Mouse (Mus musculus) neural tube, embryonic 11.5 days (tissue): Measurements from ENCODE around the gene Il17rd. TPM values are rescaled to one million over a fixed set of nuclear protein-coding genes. Genes with fewer than 3 reads are reported as not detected.
A peak's percentile ranks its signal among the peaks of the same experiment; 100 is the strongest.

Experiments used
- ATAC-seq: fragments of 200-750 bp; cut with Nextera tagmentation; 2 replicates; pipeline ENCODE4 v1.8.0; 2017; ENCODE audit warnings: moderate number of reproducible peaks, mild to moderate bottlenecking, moderate TSS enrichment, moderate library complexity; ENCODE audit not compliant: insufficient read depth, low FRiP score, low TSS enrichment
- DNase-seq: peaks from one replicate; pipeline ENCODE4 v3.0.0-alpha.2; 2015; ENCODE audit warnings: low spot score
- H3K27ac ChIP-seq: fragments of 300-500 bp; sonication (generic); 2 replicates; pipeline ENCODE4 v1.5.1; 2014; ENCODE audit warnings: low read depth, mild to moderate bottlenecking, low read length
- H3K27me3 ChIP-seq: fragments of 300-500 bp; sonication (generic); 2 replicates; pipeline ENCODE4 v1.6.1; 2014; ENCODE audit warnings: mild to moderate bottlenecking, low read length, mixed read lengths; ENCODE audit not compliant: control insufficient read depth, insufficient read depth
- H3K36me3 ChIP-seq: fragments of 300-500 bp; sonication (generic); 2 replicates; pipeline ENCODE4 v1.6.1; 2014; ENCODE audit warnings: mild to moderate bottlenecking, low read length, moderate library complexity, mixed read lengths; ENCODE audit not compliant: control insufficient read depth, insufficient read depth
- H3K4me1 ChIP-seq: fragments of 300-500 bp; sonication (generic); 2 replicates; pipeline ENCODE4 v1.6.1; 2014; ENCODE audit warnings: low read length, mixed read lengths; ENCODE audit not compliant: control insufficient read depth, insufficient read depth
- H3K4me2 ChIP-seq: fragments of 300-500 bp; sonication (generic); 2 replicates; pipeline ENCODE4 v1.6.1; 2014; ENCODE audit warnings: low read depth, mild to moderate bottlenecking, moderate library complexity
- H3K4me3 ChIP-seq: fragments of 300-500 bp; sonication (generic); 2 replicates; pipeline ENCODE4 v1.5.1; 2014; ENCODE audit warnings: low read depth, low read length
- H3K9ac ChIP-seq: fragments of 300-500 bp; sonication (generic); 2 replicates; pipeline ENCODE4 v1.6.1; 2014; ENCODE audit warnings: mild to moderate bottlenecking, low read length
- H3K9me3 ChIP-seq: fragments of 300-500 bp; sonication (generic); 2 replicates; pipeline ENCODE4 v1.6.1; 2016; ENCODE audit warnings: low read length; ENCODE audit not compliant: control insufficient read depth
- WGBS: fragments of 180-500 bp; shearing (Covaris S2); extraction: QIAGEN DNeasy Blood & Tissue Kit; methylation state at CpG from one replicate; pipeline ENCODE4 v1.1.7; 2014; 5-methylcytosine and 5-hydroxymethylcytosine counted together
- polyA plus RNA-seq: library from polyadenylated mRNA; unstranded; fragments of >200 nt; fragmentation: Nextera tagmentation; extraction: Ambion mirVana; gene quantifications from 2 replicates; pipeline ENCODE4 v1.2.1, GENCODE M21; 2014

Gene Il17rd
- polyA plus RNA-seq, result 3.7 and 4.1 TPM in 2 replicates

- Histone ChIP-seq H3K9me3 (no peaks in the 10 kb centered on the region), H3K4me3 (peak within 1 kb of the TSS; percentile 68), H3K27ac (peak within 1 kb of the TSS; percentile 24; the same call in 1 of the 2 replicates), H3K36me3 (no peaks in the 10 kb centered on the region), H3K4me2 (peak within 1 kb of the TSS; percentile 67), H3K27me3 (0 out of 2 replicates have a peak, but pooled peaks cover 2% of the 10 kb centered on the region), H3K9ac (peak within 1 kb of the TSS; percentile 66), H3K4me1 (peaks cover 7% of the 10 kb centered on the region)
- peak; percentile 89 for DNase-seq
- WGBS, result 0% methylated on average over 29 of the region's 29 CpGs
- ATAC-seq, result peak; percentile 90
Observed at GRCm38 (mm10) chr14:27038783-27039182, at the start of gene Il17rd. Il17rd (plus strand) TSS chr14:27038941.

GRCm38 (mm10) chr14:26991622-26992021, 47.1 kb upstream of the Il17rd start:
- H3K4me1 ChIP-seq, result no peaks in the 10 kb centered on the region
- DNase-seq (no peak), ATAC-seq (no peak)
- no peaks in the 10 kb centered on the region for H3K36me3 ChIP-seq
- 50% methylated on average over 18 of the region's 18 CpGs for WGBS
- H3K9me3 ChIP-seq, result no peaks in the 10 kb centered on the region
- no peak overlapping the region for H3K27ac ChIP-seq
- no peaks in the 10 kb centered on the region for H3K27me3 ChIP-seq
- H3K9ac ChIP-seq, result no peak overlapping the region
- no peak overlapping the region for H3K4me2 ChIP-seq
- no peak overlapping the region for H3K4me3 ChIP-seq

- Histone ChIP-seq H3K36me3 (no peaks in the 10 kb centered on the region), H3K4me1 (no peaks in the 10 kb centered on the region)
Observed at GRCm38 (mm10) chr14:26993427-26993826, 45.3 kb upstream of the Il17rd start.

GRCm38 (mm10) chr14:26994211-26994741, 44.5 kb upstream of the Il17rd start, which contains the start of gene Hesx1:
Hesx1 (plus strand) TSS chr14:26994416.
- H3K27ac ChIP-seq, result no peak within 1 kb of the TSS
- no peaks in the 10 kb centered on the region for H3K27me3 ChIP-seq
- H3K4me1 ChIP-seq, result no peaks in the 10 kb centered on the region
- peak within 1 kb of the TSS; percentile 23 for H3K4me3 ChIP-seq
- peak within 1 kb of the TSS; percentile 41 for H3K4me2 ChIP-seq
- no peaks in the 10 kb centered on the region for H3K9me3 ChIP-seq
- DNase-seq (peak; percentile 66), ATAC-seq (no peak)
- 10% methylated on average over 16 of the region's 16 CpGs for WGBS
- peak within 1 kb of the TSS; percentile 14; the same call in 1 of the 2 replicates for H3K9ac ChIP-seq
- no peaks in the 10 kb centered on the region for H3K36me3 ChIP-seq

More at GRCm38 (mm10) chr14:26993427-26993826, 45.3 kb upstream of the Il17rd start:
- Histone ChIP-seq H3K4me3 (no peak overlapping the region), H3K9me3 (no peaks in the 10 kb centered on the region), H3K4me2 (no peak overlapping the region), H3K9ac (no peak overlapping the region), H3K27ac (no peak overlapping the region), H3K27me3 (no peaks in the 10 kb centered on the region)
- 77% methylated on average over 3 of the region's 3 CpGs for WGBS
- no peak for ATAC-seq
- no peak for DNase-seq

GRCm38 (mm10) chr14:26996257-26996656, 42.5 kb upstream of the Il17rd start:
- no peak overlapping the region for H3K27ac ChIP-seq
- H3K4me3 ChIP-seq, result no peak overlapping the region
- ATAC-seq (no peak), DNase-seq (no peak)
- H3K27me3 ChIP-seq, result no peaks in the 10 kb centered on the region
- no peaks in the 10 kb centered on the region for H3K9me3 ChIP-seq
- no peak overlapping the region for H3K9ac ChIP-seq
- H3K4me1 ChIP-seq, result no peaks in the 10 kb centered on the region
- H3K36me3 ChIP-seq, result no peaks in the 10 kb centered on the region
- no peak overlapping the region for H3K4me2 ChIP-seq

- Histone ChIP-seq H3K9me3 (no peaks in the 10 kb centered on the region), H3K4me3 (no peak overlapping the region), H3K4me2 (no peak overlapping the region), H3K36me3 (no peaks in the 10 kb centered on the region), H3K4me1 (no peaks in the 10 kb centered on the region), H3K27me3 (no peaks in the 10 kb centered on the region), H3K27ac (no peak overlapping the region), H3K9ac (no peak overlapping the region)
- WGBS, result 2% methylated on average over 11 of the region's 11 CpGs
- no peak for ATAC-seq
- DNase-seq, result no peak
Observed at GRCm38 (mm10) chr14:27000386-27000785, 38.4 kb upstream of the Il17rd start.

- no peak overlapping the region for H3K4me2 ChIP-seq
- H3K36me3 ChIP-seq, result no peaks in the 10 kb centered on the region
- H3K4me1 ChIP-seq, result no peaks in the 10 kb centered on the region
- H3K9ac ChIP-seq, result no peak overlapping the region
- ATAC-seq, result no peak
- DNase-seq, result no peak
- H3K4me3 ChIP-seq, result no peak overlapping the region
- H3K27me3 ChIP-seq, result no peaks in the 10 kb centered on the region
- H3K27ac ChIP-seq, result no peak overlapping the region
- 86% methylated on average over 7 of the region's 7 CpGs for WGBS
- no peaks in the 10 kb centered on the region for H3K9me3 ChIP-seq
Observed at GRCm38 (mm10) chr14:27004906-27005305, 33.8 kb upstream of the Il17rd start.

GRCm38 (mm10) chr14:27005937-27006336, 32.8 kb upstream of the Il17rd start:
- no peaks in the 10 kb centered on the region for H3K27me3 ChIP-seq
- no peak overlapping the region for H3K27ac ChIP-seq
- DNase-seq, result no peak
- no peak overlapping the region for H3K4me2 ChIP-seq
- H3K9me3 ChIP-seq, result no peaks in the 10 kb centered on the region
- WGBS, result 42% methylated on average over 6 of the region's 6 CpGs
- no peak overlapping the region for H3K4me3 ChIP-seq
- ATAC-seq, result no peak
- H3K4me1 ChIP-seq, result no peaks in the 10 kb centered on the region
- H3K36me3 ChIP-seq, result no peaks in the 10 kb centered on the region
- no peak overlapping the region for H3K9ac ChIP-seq

- Histone ChIP-seq H3K27ac (no peak overlapping the region), H3K4me2 (no peak overlapping the region), H3K4me1 (no peaks in the 10 kb centered on the region), H3K9ac (no peak overlapping the region), H3K27me3 (no peaks in the 10 kb centered on the region), H3K9me3 (no peaks in the 10 kb centered on the region), H3K36me3 (no peaks in the 10 kb centered on the region), H3K4me3 (no peak overlapping the region)
- DNase-seq, result no peak
- WGBS, result 77% methylated on average over 5 of the region's 5 CpGs
- no peak for ATAC-seq
Observed at GRCm38 (mm10) chr14:27011561-27011960, 27.2 kb upstream of the Il17rd start.
